Mouse (Mus musculus): ENCODE results near the gene Tktl2.

Tktl2 gene

GRCm38 (mm10) chr8:66511537-66511936 is at the start of gene Tktl2:
Gene Tktl2 (plus strand): TSS chr8:66511756.
- DNase-seq (ENCODE audit: low spot score in 2 of 2), result no peak

GRCm38 (mm10) chr8:66469821-66470220 is 41.7 kb upstream of the Tktl2 start:
- DNase-seq (ENCODE audit: low spot score in 2 of 2), result no peak

DNA sequence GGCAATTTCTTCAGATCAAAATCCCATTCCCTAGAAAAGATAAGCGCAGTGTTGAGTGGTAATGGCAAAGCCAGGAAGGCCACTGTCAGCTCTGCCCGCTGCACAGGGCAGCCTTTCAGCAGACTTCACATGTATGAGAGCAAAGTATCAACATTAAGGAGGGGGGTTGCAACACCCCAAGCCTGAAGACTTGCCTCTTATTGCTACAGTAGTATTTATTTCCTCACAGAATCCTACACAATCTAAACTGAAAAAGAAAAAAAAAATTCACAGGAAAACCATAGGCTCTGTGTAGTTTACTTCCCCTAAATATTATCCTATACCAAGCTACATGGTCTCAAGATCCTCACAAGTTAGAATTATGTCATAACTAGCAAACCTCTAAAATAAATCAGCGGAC is 34.7 kb upstream of the Tktl2 start:
- DNase-seq (ENCODE audit: low spot score in 2 of 2), result no peak

- peak; percentile 60 to 70 for DNase-seq (ENCODE audit: low spot score in 2 of 2)
Observed at GRCm38 (mm10) chr8:66486084-66486763, 25.3 kb upstream of the Tktl2 start, which contains the start of gene Tma16. Gene Tma16 (minus strand): TSS chr8:66486530.

GRCm38 (mm10) chr8:66488556-66488955 is 23.0 kb upstream of the Tktl2 start:
- DNase-seq (ENCODE audit: low spot score in 2 of 2), result no peak

DNA sequence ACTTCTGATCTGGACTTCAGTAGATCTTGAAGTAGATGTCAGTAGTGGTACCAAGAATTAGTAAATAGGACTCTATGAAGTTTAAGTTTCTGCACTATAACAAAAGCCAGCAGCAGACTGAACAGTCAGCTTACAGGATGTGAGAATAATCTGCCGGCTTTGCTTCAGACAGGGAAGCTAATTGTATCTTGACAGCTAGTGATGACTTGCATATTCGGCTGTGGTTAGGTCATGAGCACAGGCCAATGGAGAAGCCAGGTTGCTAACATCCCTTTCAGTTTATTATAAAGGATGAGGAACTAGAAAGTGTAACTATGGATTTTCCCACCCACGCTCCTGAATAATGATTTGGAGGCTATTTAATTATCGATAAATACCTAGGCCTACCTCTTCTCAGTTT is 20.9 kb upstream of the Tktl2 start:
- no peak for DNase-seq (ENCODE audit: low spot score in 2 of 2)

GRCm38 (mm10) chr8:66494496-66494895 is 17.1 kb upstream of the Tktl2 start:
- DNase-seq (ENCODE audit: low spot score in 2 of 2), result no peak

- peak; percentile 58 to 73 for DNase-seq (ENCODE audit: low spot score in 2 of 2)
Observed at GRCm38 (mm10) chr8:66495726-66496125, 15.8 kb upstream of the Tktl2 start.

- DNase-seq (ENCODE audit: low spot score in 2 of 2), result no peak
Observed at GRCm38 (mm10) chr8:66496998-66497577, 14.5 kb upstream of the Tktl2 start.

GRCm38 (mm10) chr8:66503381-66503780 is 8.2 kb upstream of the Tktl2 start:
- DNase-seq (ENCODE audit: low spot score in 2 of 2), result no peak

DNA sequence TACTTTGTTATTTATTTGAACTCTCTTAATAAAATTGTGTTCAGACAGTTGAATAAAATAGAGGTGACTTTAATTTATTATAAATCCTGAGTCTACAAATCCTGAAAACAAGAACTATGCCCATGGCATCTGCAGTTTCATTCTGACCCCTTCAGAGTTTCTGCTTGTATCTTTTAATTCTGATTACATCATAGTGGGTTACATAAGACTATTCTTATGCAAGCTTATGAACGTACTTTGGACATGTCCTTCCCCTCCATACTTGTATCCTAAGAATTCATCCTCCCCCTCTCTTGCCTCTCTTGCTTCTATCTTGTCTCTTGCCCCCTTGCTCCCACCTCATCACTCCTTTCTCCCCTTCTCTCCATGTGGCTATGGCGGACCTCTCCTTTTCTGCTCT is 7.6 kb downstream of the Tktl2 start:
- no peak for DNase-seq (ENCODE audit: low spot score in 2 of 2)

GRCm38 (mm10) chr8:66520576-66520975 is 9.0 kb downstream of the Tktl2 start:
- no peak for DNase-seq (ENCODE audit: low spot score in 2 of 2)

DNA sequence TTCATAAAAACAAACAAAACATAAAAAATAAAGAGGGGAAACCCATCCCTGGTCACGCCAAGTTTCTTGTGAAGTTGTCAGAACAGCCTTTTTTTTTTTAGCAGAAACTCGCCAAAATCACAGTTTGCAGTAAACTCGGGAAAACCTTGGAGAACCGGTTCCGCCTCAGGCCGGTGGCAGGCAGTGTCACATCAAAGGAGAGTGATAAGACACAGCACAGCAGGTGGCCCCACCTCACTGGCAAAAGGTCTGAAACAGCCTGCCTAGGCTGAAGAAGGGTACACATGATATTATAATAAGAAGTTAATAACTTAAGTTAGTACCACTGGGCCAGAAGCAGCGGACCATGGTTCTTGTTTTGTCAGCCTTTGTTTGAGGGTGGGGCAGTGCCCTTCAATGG is 38.5 kb downstream of the Tktl2 start:
- DNase-seq (ENCODE audit: low spot score in 2 of 2), result no peak

All from right cerebral cortex, postnatal 36 days (tissue).